Mouse (Mus musculus): Measurements from ENCODE around the gene Slc22a2.

GRCm38 (mm10) chr17:12562215-12562614, 21.7 kb upstream of the Slc22a2 start:
- TF ChIP-seq CTCF (IDR thresholded peaks at IDR 0.05; ENCODE audit: borderline replicate concordance, control insufficient read depth, extremely low read depth, insufficient read depth, low read length, poor library complexity) (no peak), POLR2A (IDR thresholded peaks at IDR 0.05; ENCODE audit: control insufficient read depth, extremely low read depth, insufficient read depth, low read length, poor library complexity) (no peak)
